Mouse (Mus musculus) limb, embryonic 11.5 days (tissue): ENCODE data around the gene Camkv. TPM values are rescaled to one million over a fixed set of nuclear protein-coding genes. Genes with fewer than 3 reads are reported as not detected.

Experiments used
- ATAC-seq: fragments of 200-750 bp; cut with Nextera tagmentation; 2 replicates; pipeline ENCODE4 v1.8.0; 2017; ENCODE audit warnings: low read depth; ENCODE audit not compliant: insufficient number of reproducible peaks, low FRiP score, low TSS enrichment
- DNase-seq: peaks from one replicate; pipeline ENCODE4 v3.0.0-alpha.2; 2015; ENCODE audit warnings: low spot score
- H3K27ac ChIP-seq: fragments of 300-500 bp; sonication (generic); replicated peaks from 2 replicates; pipeline ENCODE4 v1.5.1; 2014; ENCODE audit warnings: low read depth, mild to moderate bottlenecking, low read length
- H3K27me3 ChIP-seq: fragments of 300-500 bp; sonication (generic); 2 replicates; pipeline ENCODE4 v1.6.1; 2014; ENCODE audit warnings: mild to moderate bottlenecking, low read length, mixed read lengths; ENCODE audit not compliant: control insufficient read depth, insufficient read depth
- H3K36me3 ChIP-seq: fragments of 300-500 bp; sonication (generic); 2 replicates; pipeline ENCODE4 v1.6.1; 2014; ENCODE audit warnings: mild to moderate bottlenecking, low read length, moderate library complexity, mixed read lengths; ENCODE audit not compliant: control insufficient read depth, insufficient read depth
- H3K4me1 ChIP-seq: fragments of 300-500 bp; sonication (generic); 2 replicates; pipeline ENCODE4 v1.6.1; 2014; ENCODE audit warnings: low read length, mixed read lengths; ENCODE audit not compliant: control insufficient read depth, insufficient read depth
- H3K4me2 ChIP-seq: fragments of 300-500 bp; sonication (generic); 2 replicates; pipeline ENCODE4 v1.6.1; 2014; ENCODE audit warnings: low read depth, mild to moderate bottlenecking, moderate library complexity; ENCODE audit not compliant: severe bottlenecking
- H3K4me3 ChIP-seq: fragments of 300-500 bp; sonication (generic); 2 replicates; pipeline ENCODE4 v1.5.1; 2014; ENCODE audit warnings: low read depth, low read length
- H3K9ac ChIP-seq: fragments of 300-500 bp; sonication (generic); 2 replicates; pipeline ENCODE4 v1.6.1; 2014; ENCODE audit warnings: mild to moderate bottlenecking, low read length
- H3K9me3 ChIP-seq: fragments of 300-500 bp; sonication (generic); 2 replicates; pipeline ENCODE4 v1.6.1; 2016; ENCODE audit warnings: low read length; ENCODE audit not compliant: control insufficient read depth
- WGBS: fragments of 180-500 bp; shearing (Covaris S2); extraction: QIAGEN DNeasy Blood & Tissue Kit; methylation state at CpG from one replicate; pipeline ENCODE4 v1.1.7; 2014; 5-methylcytosine and 5-hydroxymethylcytosine counted together
- polyA plus RNA-seq: library from polyadenylated mRNA; unstranded; fragments of >200 nt; fragmentation: Nextera tagmentation; extraction: Ambion mirVana; gene quantifications from 2 replicates; pipeline ENCODE4 v1.2.1, GENCODE M21; 2014

Camkv gene
- polyA plus RNA-seq, 1 experiment from 2014 or later, result 4.4 TPM

DNA sequence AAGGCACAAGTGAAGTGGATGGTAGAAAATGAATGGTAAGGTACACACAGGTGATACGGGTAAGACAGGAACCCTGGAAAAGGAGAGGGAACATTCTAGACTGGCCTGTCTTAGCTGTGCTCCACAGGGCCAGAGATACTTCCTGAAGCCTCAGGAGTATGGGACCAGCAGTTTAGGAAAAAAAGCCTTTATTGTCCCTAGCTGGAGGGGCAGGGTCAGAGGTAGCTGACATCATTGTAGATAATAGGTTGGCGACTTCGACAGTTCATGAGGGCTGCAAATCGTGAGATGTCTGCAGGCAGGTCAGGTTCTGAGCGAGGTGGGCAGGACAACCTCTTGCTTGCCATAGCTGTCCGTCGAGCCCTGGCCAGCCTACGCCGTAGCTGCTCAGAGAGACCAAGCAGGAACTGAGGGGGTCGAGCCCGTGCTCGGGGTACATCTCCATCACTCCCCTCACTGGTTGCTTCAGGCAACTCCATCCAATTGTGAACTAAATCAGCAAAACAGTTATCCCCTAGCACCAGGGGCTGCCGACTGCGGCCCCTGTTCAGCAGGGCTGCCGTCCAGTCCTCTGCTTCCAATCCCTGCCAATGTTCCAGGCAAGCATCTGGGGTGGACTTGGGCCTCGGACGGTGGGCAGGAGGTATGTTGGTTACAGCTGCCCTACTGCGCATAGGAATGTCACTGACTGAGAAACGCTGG lies 48.7 kb downstream of the Camkv start:
- DNase-seq (peak; percentile 47), ATAC-seq (no peak)
- Histone ChIP-seq H3K4me2 (peak overlapping the region; percentile 99), H3K27me3 (no peaks in the 10 kb centered on the region), H3K9ac (peak overlapping the region; percentile 85), H3K36me3 (0 out of 2 replicates have a peak, but pooled peaks cover 4% of the 10 kb centered on the region), H3K27ac (peak overlapping the region; percentile 100), H3K9me3 (no peaks in the 10 kb centered on the region), H3K4me3 (peak overlapping the region; percentile 96), H3K4me1 (peaks cover 43% of the 10 kb centered on the region)
- WGBS, result 23% methylated on average over 19 of the region's 19 CpGs

DNA sequence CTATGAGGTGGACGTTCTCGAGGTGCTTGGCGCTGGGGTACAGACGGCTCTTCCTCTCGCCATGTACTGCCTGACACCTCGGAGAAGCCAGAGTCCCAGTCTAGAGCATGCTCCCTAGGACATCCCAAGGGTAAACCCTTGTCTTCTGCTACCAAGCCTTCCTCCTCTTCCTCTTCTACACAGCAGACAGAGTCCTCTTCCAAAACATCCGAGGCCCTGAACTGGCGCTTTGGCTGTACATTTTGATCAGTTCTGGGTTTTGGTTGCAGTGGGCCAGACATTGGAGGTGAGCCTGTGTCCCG lies 49.2 kb downstream of the Camkv start:
- no peak for DNase-seq
- Histone ChIP-seq H3K4me1 (peaks cover 43% of the 10 kb centered on the region), H3K27me3 (no peaks in the 10 kb centered on the region), H3K9ac (peak overlapping the region; percentile 85), H3K9me3 (no peaks in the 10 kb centered on the region), H3K36me3 (0 out of 2 replicates have a peak, but pooled peaks cover 4% of the 10 kb centered on the region), H3K27ac (peak overlapping the region; percentile 100), H3K4me2 (peak overlapping the region; percentile 99), H3K4me3 (peak overlapping the region; percentile 96)
- WGBS, result 28% methylated on average over 9 of the region's 9 CpGs
- ATAC-seq, result no peak

DNA sequence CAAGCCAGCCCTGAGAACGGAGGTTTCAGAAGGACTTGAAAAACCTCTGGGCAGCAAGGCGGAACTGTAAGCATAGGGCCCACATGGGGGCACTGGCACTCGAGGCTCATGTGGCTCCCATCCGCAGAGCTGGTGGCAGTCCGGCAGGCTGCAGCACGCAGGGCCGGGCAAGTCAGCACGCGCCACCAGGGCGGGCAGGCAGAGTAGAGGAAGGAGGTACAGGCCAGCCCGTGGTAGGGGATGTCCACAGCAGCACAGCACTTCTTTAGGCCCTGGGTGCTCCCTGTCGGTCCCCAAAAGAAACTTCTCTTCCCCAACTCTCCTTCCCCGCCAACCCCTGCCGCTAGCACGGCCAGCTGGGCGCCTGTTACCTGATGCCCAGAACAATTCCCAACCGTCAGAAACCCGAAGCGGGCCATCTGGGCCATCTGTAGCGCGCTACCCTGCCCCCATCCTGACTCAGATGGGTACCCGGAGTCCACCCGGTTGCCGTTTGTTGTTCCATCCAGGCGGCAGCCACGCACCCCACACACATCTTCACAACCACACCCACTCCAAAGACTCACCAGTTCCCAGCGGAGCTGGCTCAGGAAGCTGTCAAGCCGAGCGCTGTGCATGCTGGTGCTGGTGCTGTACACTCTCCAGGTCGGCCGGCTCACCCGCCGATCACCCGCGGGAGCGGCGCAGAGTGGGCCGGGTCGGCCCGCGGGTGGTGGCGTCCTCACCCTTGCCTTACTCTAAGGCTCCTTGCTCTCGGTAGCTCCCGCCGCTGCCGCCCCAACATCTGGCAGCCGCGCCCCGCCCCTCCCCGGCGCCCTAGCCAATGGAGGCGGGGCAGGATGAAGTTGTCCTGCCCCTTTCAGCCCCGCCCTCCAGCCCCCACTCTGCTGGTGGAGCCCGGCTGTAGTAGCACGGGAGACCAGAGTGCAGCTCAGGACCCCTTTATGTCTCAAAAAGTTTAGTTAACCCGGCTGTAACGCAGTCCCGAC lies 50.0 kb downstream of the Camkv start, which contains the start of gene Inka1:
Inka1 (minus strand) TSS at position 749 of the 989 bp plus-strand sequence.
- peak; percentile 34 for ATAC-seq
- WGBS, result under 1% methylated on average over 58 of the region's 58 CpGs

DNA sequence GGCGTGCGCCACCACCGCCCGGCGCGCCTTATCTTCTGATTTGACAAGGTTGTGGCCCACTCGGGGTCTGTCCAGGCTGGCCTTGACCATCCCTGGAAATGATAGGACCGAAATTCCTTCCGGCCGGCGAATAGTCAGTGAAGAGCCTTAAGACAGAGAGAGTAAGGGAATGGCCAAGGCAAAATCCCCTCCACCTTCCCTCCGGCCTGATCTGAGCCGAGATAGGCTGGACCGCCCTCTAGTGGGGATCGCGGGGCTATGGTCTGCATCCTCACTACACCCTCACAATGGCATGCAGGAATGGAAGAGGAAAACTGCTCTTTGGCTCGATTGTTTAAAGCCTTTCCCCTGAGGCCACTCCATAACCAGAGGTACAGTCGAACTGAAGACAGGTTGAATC lies 50.9 kb downstream of the Camkv start:
- peaks cover 28% of the 10 kb centered on the region for H3K4me1 ChIP-seq
- 0 out of 2 replicates have a peak, but pooled peaks cover 4% of the 10 kb centered on the region for H3K36me3 ChIP-seq
- H3K9me3 ChIP-seq, result no peaks in the 10 kb centered on the region
- H3K4me2 ChIP-seq, result peak overlapping the region; percentile 99
- peak; percentile 92 for DNase-seq
- H3K27me3 ChIP-seq, result no peaks in the 10 kb centered on the region
- H3K27ac ChIP-seq, result peak overlapping the region; percentile 100
- ATAC-seq, result no peak
- peak overlapping the region; percentile 39; the same call in 1 of the 2 replicates for H3K9ac ChIP-seq
- 5% methylated on average over 18 of the region's 18 CpGs for WGBS
- peak overlapping the region; percentile 96 for H3K4me3 ChIP-seq

More for the DNA sequence above, 50.0 kb downstream of the Camkv start, which contains the start of gene Inka1:
- Histone ChIP-seq H3K4me1 (peaks cover 38% of the 10 kb centered on the region), H3K36me3 (0 out of 2 replicates have a peak, but pooled peaks cover 4% of the 10 kb centered on the region), H3K9ac (peak within 1 kb of the TSS; percentile 85), H3K27me3 (no peaks in the 10 kb centered on the region), H3K4me2 (peak within 1 kb of the TSS; percentile 99), H3K9me3 (no peaks in the 10 kb centered on the region), H3K4me3 (peak within 1 kb of the TSS; percentile 96), H3K27ac (peak within 1 kb of the TSS; percentile 100)
- peak; percentile 96 for DNase-seq

DNA sequence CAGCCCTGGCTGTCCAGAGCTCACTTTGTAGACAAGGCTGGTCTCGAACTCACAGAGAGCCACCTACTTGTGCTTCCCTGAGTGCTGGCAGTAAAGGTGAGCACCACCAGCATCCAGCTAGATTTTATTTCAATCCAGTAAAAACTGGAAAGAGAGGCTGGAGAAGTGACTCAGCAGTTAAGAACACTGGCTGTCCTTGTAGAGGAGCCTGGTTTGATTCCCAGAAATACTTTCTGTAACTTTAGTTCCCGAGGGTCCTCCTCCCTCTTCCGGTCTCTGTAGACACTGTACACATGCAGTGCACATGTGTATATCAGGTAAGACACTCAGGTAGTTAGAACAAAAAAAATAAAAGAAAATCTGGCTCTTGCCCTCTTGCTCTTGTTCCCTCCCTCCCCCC lies 52.5 kb downstream of the Camkv start:
- Histone ChIP-seq H3K27me3 (no peaks in the 10 kb centered on the region), H3K4me2 (no peak overlapping the region), H3K4me1 (peaks cover 18% of the 10 kb centered on the region), H3K27ac (no peak overlapping the region), H3K36me3 (0 out of 2 replicates have a peak, but pooled peaks cover 4% of the 10 kb centered on the region), H3K9ac (no peak overlapping the region), H3K4me3 (no peak overlapping the region), H3K9me3 (no peaks in the 10 kb centered on the region)
- no peak for DNase-seq
- 68% methylated on average over 3 of the region's 3 CpGs for WGBS
- ATAC-seq, result no peak

DNA sequence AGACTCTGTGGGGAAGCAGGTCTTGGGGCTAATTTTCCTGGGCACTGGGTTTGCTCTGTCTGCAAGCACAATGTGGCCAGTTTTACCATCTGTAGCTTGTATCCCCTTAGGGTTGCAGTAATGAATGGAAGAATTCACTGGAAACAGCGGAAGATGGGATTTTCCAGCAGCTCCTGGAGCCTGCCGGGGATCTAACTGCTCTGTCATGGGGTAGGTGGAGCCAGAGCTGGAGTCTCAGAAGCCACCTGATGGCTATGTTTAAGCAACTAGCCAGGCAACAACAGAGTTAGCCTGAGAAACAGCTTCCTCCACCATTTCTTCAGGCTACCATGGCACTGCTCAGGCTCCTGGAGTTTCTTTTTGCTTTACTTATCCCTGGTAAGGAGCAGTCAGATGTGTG lies 56.7 kb downstream of the Camkv start, which contains the start of gene Cdhr4:
Cdhr4 (plus strand) TSS at position 301 of the 400 bp plus-strand sequence.
- Histone ChIP-seq H3K27me3 (no peaks in the 10 kb centered on the region), H3K36me3 (no peaks in the 10 kb centered on the region), H3K27ac (0 out of 2 replicates have a peak within 1 kb of the TSS, but pooled peaks have one; percentile 21), H3K4me3 (no peak within 1 kb of the TSS), H3K9me3 (no peaks in the 10 kb centered on the region), H3K9ac (0 out of 2 replicates have a peak within 1 kb of the TSS, but pooled peaks have one; percentile 7), H3K4me2 (no peak within 1 kb of the TSS), H3K4me1 (peaks cover 3% of the 10 kb centered on the region; the same call in 1 of the 2 replicates)
- ATAC-seq, result no peak
- WGBS, result 63% methylated on average over 2 of the region's 2 CpGs
- no peak for DNase-seq

DNA sequence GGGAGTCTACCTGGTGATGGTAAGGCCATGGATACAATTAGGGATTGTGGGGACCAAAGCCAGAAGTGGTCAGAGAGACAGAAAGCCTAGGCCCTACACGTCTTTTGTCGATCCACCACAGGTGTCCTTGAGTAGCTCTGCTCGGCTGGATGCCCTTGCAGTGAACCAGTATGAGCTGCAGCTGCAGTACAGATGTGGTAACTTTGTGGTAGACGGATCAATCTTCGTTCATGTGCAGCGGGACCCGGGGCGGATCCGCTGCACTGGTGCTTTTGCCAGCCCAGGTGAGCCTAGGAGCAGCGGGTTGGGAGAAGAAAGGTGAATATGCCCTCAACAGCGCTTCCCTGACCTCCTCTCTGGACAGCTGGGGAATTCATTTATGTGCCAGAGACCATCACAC lies 57.5 kb downstream of the Camkv start:
- Histone ChIP-seq H3K4me1 (0 out of 2 replicates have a peak, but pooled peaks cover under 1% of the 10 kb centered on the region), H3K9me3 (no peaks in the 10 kb centered on the region), H3K9ac (no peak overlapping the region), H3K27ac (no peak overlapping the region), H3K4me3 (no peak overlapping the region), H3K36me3 (no peaks in the 10 kb centered on the region), H3K4me2 (no peak overlapping the region), H3K27me3 (no peaks in the 10 kb centered on the region)
- DNase-seq, result no peak
- no peak for ATAC-seq
- 83% methylated on average over 11 of the region's 11 CpGs for WGBS

DNA sequence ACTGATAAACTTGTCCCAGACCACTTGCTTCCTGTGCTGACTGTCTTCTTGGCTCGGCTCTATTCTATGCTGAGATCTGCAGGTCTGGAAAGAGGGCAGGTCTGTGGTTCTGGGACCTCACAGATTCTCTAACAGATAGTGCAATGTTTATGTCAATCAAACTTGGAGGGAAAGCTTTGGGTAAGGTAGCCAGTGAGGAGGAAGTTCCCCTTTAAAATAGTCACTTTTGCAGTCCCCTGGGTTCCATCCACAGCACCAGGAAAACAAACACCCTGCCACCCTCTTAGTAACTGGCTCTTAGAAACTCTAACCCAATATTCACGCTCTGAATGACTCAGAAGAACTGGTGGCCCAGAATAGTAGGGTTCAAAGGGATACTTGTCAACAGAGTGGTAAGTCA lies 59.0 kb downstream of the Camkv start:
- no peak overlapping the region for H3K9ac ChIP-seq
- no peaks in the 10 kb centered on the region for H3K27me3 ChIP-seq
- ATAC-seq (no peak), DNase-seq (no peak)
- no peak overlapping the region for H3K27ac ChIP-seq
- H3K4me1 ChIP-seq, result no peaks in the 10 kb centered on the region
- WGBS, result 59% methylated on average over 2 of the region's 2 CpGs
- H3K4me2 ChIP-seq, result no peak overlapping the region
- no peak overlapping the region for H3K4me3 ChIP-seq
- no peaks in the 10 kb centered on the region for H3K9me3 ChIP-seq
- H3K36me3 ChIP-seq, result no peaks in the 10 kb centered on the region
